Mouse (Mus musculus): ENCODE data around the gene Kcng3.

The Kcng3 gene

GRCm38 (mm10) chr17:83631783-83632652 is at the start of gene Kcng3:
Gene Kcng3, minus strand, starts transcription at chr17:83631895.
- DNase-seq (ENCODE audit: inconsistent ontology term), result peak; percentile 32

- DNase-seq (ENCODE audit: inconsistent ontology term), result no peak
These were observed 45.7 kb upstream of the Kcng3 start for GRCm38 (mm10) chr17:83677370-83677769.

- DNase-seq (ENCODE audit: inconsistent ontology term), result no peak
These were observed 41.0 kb upstream of the Kcng3 start for GRCm38 (mm10) chr17:83672685-83673084.

- no peak for DNase-seq (ENCODE audit: inconsistent ontology term)
These were observed 36.4 kb upstream of the Kcng3 start for GRCm38 (mm10) chr17:83667934-83668690.

- DNase-seq (ENCODE audit: inconsistent ontology term), result no peak
These were observed 35.0 kb upstream of the Kcng3 start for GRCm38 (mm10) chr17:83666597-83667287.

- no peak for DNase-seq (ENCODE audit: inconsistent ontology term)
These were observed 33.1 kb upstream of the Kcng3 start for GRCm38 (mm10) chr17:83664761-83665160.

- DNase-seq (ENCODE audit: inconsistent ontology term), result no peak
These were observed 27.2 kb upstream of the Kcng3 start for GRCm38 (mm10) chr17:83658943-83659342.

GRCm38 (mm10) chr17:83657375-83657774 is 25.7 kb upstream of the Kcng3 start:
- DNase-seq (ENCODE audit: inconsistent ontology term), result no peak

- DNase-seq (ENCODE audit: inconsistent ontology term), result no peak
These were observed 24.0 kb upstream of the Kcng3 start for GRCm38 (mm10) chr17:83655732-83656131.

- DNase-seq (ENCODE audit: inconsistent ontology term), result no peak
These were observed 23.0 kb upstream of the Kcng3 start for GRCm38 (mm10) chr17:83654651-83655136.

GRCm38 (mm10) chr17:83653635-83654034 is 21.9 kb upstream of the Kcng3 start:
- no peak for DNase-seq (ENCODE audit: inconsistent ontology term)

GRCm38 (mm10) chr17:83650932-83651682 is 19.4 kb upstream of the Kcng3 start:
- no peak for DNase-seq (ENCODE audit: inconsistent ontology term)

GRCm38 (mm10) chr17:83649986-83650385 is 18.3 kb upstream of the Kcng3 start:
- no peak for DNase-seq (ENCODE audit: inconsistent ontology term)

GRCm38 (mm10) chr17:83647413-83647812 is 15.7 kb upstream of the Kcng3 start:
- no peak for DNase-seq (ENCODE audit: inconsistent ontology term)

- DNase-seq (ENCODE audit: inconsistent ontology term), result no peak
These were observed 14.9 kb upstream of the Kcng3 start for GRCm38 (mm10) chr17:83646425-83647163.

GRCm38 (mm10) chr17:83645226-83645808 is 13.6 kb upstream of the Kcng3 start:
- DNase-seq (ENCODE audit: inconsistent ontology term), result peak; percentile 14

GRCm38 (mm10) chr17:83637393-83637792 is 5.7 kb upstream of the Kcng3 start:
- DNase-seq (ENCODE audit: inconsistent ontology term), result no peak

- no peak for DNase-seq (ENCODE audit: inconsistent ontology term)
These were observed 4.7 kb upstream of the Kcng3 start for GRCm38 (mm10) chr17:83636443-83636842.

- DNase-seq (ENCODE audit: inconsistent ontology term), result peak; percentile 59
These were observed 1.2 kb upstream of the Kcng3 start for GRCm38 (mm10) chr17:83632653-83633570.
